Mouse (Mus musculus) B cell, adult 2 months (primary cell): ENCODE measurements at regions not wholly inside any gene's neighbourhood (a gene's known extent, or its start where the extent isn't known, plus 50 kb on each side); places are given as distances from the start of the nearest gene placed in this dataset.

Experiments
- DNase-seq, 2 experiments: peaks; one replicate each; pipeline ENCODE4 v3.0.0; 2022

GRCm38 (mm10) chr6:127207308-127207707 is 55.3 kb upstream of the Ccnd2 start:
- no peak for DNase-seq

GRCm38 (mm10) chr6:127213355-127213754 is 61.4 kb upstream of the Ccnd2 start:
- DNase-seq: no peak

- no peak for DNase-seq
These were observed 63.9 kb upstream of the Ccnd2 start for GRCm38 (mm10) chr6:127215915-127216314.

DNA sequence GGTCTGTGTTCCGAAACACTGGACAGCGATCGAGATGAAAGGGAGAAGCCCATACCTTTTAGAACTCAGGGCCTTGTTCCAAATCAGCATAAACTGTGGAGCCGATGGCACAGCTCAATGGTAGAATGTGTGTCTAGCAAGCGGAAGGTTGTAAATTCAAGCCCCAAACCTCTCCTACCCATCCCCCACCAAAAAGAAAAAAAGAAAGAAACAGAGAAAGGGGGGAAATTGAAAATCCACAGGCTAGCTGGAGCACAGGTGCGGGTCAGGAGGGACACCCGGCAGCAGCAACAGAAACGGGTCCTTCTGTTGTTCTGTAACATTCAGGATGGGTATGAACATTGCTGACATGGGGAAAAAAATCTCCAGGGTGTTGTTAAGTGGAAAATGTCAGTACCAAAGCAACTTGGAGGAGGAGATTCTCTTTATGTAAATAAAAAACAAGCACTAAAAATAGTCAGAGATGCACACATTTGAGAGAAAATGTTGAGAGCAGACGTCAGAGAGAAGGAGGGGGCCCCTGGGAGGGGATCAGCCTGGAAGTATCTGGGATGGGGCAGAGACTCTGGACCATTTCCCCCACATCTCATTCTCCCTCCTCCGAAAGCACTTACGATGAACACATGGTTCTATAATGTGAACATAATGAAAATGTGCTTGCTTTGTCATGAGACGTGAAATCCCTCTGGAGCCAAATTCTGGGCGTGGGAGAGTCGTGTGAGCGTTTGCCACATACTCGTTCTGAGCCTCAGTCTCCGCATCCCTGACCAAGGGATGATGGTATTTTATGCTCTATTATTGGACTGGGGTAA is 66.8 kb upstream of the Ccnd2 start:
- DNase-seq: no peak

- no peak for DNase-seq
These were observed 67.4 kb upstream of the Ccnd2 start for GRCm38 (mm10) chr6:127219446-127219802.

GRCm38 (mm10) chr6:127226242-127226983 is 74.4 kb upstream of the Ccnd2 start:
- no peak for DNase-seq

- peak; percentile 68 to 75 for DNase-seq
These were observed 84.6 kb upstream of the Ccnd2 start for GRCm38 (mm10) chr6:127236510-127237109.

DNA sequence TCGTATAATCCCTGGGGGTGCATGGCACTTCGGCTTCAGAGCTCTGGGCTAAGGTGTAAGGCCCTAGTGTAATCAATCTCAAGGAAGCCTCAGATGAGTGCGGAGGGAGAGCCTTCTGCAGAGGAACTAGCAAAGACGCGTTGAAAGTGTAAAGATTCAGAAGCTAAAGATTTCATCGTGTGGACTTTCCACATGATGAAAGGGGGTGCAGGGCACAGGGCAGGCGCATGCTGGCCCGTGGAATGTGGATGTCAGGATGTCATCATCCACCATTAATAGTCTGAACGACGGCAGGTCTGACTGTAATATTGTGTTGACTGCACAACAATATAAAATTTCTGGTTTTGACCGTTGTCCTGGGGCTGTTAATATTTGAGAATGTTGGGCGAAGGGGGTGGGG is 85.2 kb upstream of the Ccnd2 start:
- DNase-seq: peak; percentile 31 to 36

GRCm38 (mm10) chr6:127239529-127240471 is 87.8 kb upstream of the Ccnd2 start:
- DNase-seq: peak; percentile 64

GRCm38 (mm10) chr6:127240472-127241375 is 88.7 kb upstream of the Ccnd2 start:
- no peak for DNase-seq

GRCm38 (mm10) chr6:127241693-127242425 is 89.9 kb upstream of the Ccnd2 start:
- DNase-seq: no peak

DNA sequence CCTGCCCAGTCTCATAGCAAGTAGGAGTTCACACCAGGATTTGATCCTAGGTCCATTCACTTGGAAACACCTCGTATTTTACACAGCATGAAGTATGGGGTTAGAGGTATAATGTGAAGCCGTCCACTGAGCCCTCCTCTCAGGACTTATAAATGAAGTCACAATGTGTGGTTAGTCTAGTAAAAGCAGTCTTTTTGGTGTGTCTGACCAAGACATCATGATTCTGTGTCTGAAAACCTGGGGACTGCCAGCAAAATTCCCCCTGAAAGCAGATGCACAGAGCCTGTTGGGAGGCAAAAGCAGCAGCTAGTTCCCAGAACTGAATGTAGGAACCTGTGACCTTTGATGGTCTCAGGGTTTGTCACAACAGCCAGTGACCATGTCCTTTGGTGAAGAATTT is 91.0 kb upstream of the Ccnd2 start:
- no peak for DNase-seq

DNA sequence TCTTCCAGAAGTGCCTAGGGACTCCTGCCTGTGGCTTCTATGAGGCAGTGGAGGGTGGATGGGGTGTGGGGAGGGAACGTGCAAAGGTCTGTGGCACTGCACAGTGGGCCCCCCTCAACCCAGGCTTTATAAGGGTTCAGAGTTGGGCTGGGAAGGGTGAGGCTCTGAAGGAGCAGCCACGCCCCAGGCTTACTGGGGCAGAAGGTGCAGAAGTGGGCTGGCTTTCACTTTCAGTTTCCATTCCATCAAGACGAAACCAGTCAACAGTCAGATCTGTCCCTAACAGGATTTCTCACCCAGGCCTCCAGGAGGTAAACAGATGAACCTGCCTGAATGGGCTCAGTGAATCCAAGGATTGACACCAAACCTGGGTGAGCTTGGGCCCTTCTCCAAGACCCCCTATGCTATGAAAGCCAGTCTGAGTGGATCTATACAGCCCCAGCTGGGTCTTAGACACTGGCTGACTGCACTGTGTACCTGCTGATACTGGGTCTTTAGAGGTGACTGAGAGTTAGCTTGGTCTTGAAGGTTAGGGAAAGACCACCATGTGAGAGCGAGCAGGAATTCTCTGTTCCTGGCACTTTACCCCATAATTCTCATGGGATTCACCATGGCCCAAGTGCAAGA is 93.9 kb upstream of the Ccnd2 start:
- peak; percentile 73 to 75 for DNase-seq

DNA sequence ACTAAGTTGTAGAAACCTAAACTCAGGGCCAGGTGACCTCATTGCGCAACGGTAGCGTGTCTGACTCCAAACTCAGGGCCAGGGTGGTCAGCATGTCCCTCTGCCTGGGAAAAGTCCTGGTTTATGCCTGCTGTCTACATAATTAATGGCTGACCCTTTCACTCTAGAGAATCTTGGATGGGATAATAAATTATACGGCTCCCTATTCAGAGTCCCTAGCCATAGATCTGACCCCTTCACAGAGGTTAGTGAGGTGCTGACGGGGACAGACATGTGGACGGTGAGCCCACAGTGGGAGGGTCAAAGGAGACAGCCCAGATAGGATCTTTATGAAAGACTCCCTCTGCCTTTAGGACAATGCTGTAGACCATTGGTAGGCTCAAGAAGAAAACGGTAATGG is 94.7 kb upstream of the Ccnd2 start:
- DNase-seq: no peak

- no peak for DNase-seq
These were observed 95.3 kb upstream of the Ccnd2 start for GRCm38 (mm10) chr6:127247343-127247742.

DNA sequence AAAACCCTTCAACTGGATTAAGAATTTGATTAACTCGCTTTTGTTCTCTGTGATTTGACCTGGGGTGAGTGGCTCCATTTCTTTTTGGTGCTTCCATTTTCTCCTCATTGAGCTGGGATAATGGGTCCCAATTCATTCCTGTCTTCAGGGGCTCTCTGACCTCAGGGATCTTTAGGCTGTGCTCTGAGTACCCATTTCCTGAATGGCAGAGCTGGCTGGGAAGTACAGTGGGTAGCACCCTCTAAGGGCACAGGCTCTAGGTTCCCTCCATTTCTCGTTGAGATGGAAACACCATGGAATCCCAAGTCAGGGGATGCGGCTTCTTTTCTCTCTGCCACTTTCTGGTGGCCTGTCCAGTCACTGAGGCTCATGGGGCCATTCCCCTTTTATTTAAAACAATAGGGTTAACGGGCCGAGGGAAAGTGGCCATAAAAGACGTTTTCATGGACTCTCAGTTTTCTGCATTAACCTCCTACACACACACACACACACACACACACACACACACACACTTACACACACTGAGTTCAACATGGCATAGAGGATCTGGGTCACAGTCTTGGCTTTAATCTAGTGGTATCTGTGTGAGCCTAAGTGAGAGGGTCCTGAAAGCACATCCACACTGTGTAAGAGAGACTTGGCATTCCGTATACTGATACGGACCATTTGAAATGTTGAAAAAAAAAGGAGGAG is 98.3 kb upstream of the Ccnd2 start:
- no peak for DNase-seq

DNA sequence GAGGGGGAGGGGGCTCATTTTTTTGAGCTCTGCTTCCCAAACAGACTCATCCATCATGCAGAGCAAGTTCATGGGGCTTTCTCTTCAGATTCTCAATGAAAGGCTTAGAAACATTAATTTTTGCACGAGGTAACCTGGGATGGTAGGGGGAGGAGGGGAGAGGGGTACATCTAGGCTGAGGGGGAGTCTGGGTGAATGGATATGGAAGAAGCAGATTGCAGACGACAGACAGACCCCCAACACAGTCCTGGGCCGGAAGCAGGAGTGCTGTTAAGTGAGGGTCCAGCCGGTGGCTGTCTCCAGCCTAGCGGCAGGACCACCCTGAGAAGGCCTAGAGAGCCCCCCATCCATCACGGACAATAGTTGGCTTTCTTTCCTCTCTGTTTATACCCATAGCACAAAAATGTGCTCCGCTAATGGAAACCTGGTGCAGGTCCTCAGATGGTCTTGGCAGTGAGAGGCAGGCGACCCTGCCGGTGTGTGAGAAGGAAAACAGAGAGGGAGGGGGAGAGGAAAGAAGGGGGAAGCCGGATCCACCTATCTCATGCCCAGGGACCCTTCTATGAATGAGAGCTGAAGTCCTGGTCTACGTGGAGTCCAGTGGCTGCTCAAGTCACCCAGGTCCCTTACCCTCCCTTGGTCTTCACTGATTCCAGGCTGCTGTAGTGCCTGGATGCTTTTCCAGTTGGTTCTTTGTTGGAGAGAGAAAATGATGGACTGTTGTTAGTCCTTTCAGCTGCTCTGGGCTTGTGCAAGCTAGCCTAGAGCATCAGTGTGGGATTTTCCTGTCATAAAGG is 99.1 kb upstream of the Ccnd2 start:
- no peak for DNase-seq

DNA sequence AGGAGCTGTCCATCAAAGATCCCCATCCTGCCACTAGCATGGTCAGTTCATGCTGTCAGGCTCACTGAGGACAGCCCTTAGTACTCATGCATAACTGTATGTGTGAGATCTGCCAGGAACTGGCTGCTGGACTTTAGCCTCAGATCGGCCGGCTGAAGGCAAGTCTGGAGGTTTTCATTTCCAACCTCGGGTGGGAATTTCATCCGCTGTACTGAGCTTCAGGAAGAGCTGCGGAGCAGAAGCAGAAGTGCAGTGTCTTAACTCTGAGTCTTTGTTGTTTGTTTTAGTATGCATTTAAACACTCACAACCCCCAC is 99.6 kb upstream of the Ccnd2 start:
- no peak for DNase-seq
